Mouse (Mus musculus) cortical plate, adult 2 months (tissue): ENCODE measurements around the gene Rbm39.

Experiments used
- CTCF ChIP-seq: fragments of 200-500 bp; IDR thresholded peaks from 2 replicates; pipeline ENCODE4 v1.5.1; 2011; ENCODE audit warnings: mild to moderate bottlenecking, control low read depth, low read length; ENCODE audit not compliant: insufficient read depth; ENCODE audit errors: extremely low read depth
- POLR2A ChIP-seq: fragments of 200-500 bp; IDR thresholded peaks from 2 replicates; pipeline ENCODE4 v1.6.1; 2011; ENCODE audit warnings: mild to moderate bottlenecking, low read length, control low read depth; ENCODE audit not compliant: insufficient read depth; ENCODE audit errors: extremely low read depth

DNA sequence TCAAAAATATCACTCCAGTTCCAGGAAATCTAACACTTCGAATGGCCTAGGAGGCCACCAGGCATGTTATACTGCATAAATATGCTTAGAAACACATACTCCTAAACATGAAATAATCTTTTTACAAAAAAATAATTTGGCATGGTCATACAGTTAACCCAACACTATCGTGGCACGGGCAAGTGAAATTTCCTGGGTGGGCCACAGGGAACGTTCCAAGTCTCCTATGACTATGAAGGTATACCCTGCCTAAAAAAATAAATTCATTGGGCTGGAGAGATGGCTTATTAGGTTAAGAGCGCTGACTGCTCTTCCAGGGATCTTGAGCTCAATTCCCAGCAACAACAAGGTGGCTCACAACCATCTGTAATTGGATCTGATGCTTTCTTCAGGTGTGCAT, 13.5 kb downstream of the Rbm39 start:
- no peak for TF ChIP-seq POLR2A
- no peak for TF ChIP-seq CTCF
